Mouse (Mus musculus) ES-Bruce4 (cell line): ENCODE data around the gene D6Ertd527e.

Experiments
- CTCF ChIP-seq: IDR thresholded peaks from one replicate; pipeline ENCODE4 v1.8.1; 2011; ENCODE audit warnings: low read depth, low read length
- EP300 ChIP-seq: IDR thresholded peaks from 2 replicates; pipeline ENCODE4 v1.6.1; 2011; ENCODE audit warnings: low read depth, low read length; ENCODE audit not compliant: insufficient read depth
- POLR2A ChIP-seq: IDR thresholded peaks from one replicate; pipeline ENCODE4 v1.8.1; 2011; ENCODE audit warnings: low read length; ENCODE audit not compliant: insufficient read depth

DNA sequence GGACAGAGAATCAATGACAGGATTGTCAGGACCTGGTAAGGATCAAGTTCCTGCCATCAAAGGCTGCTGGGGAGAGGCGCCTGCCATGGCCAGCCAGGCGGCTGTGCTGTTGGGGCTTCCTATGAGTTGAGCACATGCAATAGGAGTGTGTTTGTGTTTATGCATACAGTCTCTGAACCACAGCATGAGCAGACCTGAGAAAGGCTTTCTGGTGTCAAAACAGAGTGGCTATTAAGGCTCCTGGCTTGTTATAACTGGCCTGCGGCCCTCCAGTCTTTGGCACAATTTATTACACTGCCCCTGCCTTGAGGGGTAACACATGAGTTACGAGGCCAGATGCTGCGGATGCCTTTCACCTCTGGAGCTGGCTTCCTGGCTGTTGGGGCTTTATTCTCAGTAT lies 55.6 kb downstream of the D6Ertd527e start:
- TF ChIP-seq EP300 = no peak
- TF ChIP-seq CTCF = no peak
- no peak for TF ChIP-seq POLR2A
